Mouse (Mus musculus): ENCODE results near the gene Brd7. TPM values are rescaled to one million over a fixed set of nuclear protein-coding genes. Genes with fewer than 3 reads are reported as not detected.

Brd7 gene
- polyA plus RNA-seq, 1 experiment, result 25.6 TPM

DNA sequence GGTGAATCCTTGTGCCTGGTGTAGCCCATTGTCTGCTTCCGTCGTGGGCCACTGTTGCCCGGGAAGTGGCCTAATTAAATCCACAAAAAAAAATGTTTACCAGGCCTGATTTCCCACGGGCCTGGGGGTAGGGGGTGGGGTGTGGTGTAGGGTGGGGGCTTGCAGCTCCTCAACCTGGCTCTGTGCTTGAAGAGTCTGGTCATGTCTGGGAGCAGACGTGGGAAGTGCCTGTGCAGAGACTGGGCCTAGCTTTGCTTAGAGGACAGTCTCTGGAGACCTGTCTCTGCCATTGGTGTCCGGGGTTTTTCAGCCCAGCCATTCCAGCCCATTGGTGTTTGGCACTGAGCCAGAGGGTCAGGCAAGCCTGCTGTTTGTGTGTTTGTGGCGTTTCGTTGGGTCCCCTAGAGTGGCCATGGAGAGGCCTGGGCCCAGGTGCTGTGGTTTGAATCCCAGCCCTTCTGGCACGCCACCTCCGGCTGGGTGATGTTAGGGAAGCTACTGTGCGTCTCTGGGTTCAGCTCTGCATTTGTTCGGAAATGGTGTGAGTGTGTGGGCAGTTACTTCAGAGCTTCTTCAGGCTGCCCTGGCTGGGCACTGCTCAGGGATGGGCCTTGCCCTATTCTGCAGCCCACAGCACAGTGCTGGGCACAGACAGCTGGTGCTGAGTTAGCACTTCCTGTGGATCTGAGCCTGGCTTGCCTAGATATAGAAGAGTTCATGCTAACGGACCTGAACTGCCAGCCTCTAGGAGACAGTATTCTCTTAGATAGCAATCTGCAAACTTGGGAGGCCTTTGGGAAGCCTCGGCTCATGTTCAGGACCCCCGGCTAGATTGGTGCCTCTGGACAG, 60.2 kb downstream of the Brd7 start:
- DNase-seq, result no peak
- Histone ChIP-seq H3K4me3 (ENCODE audit: insufficient read depth, low read depth, low read length) (no peak overlapping the region), H3K27ac (ENCODE audit: insufficient read depth, low read depth, low read length) (no peak overlapping the region), H3K36me3 (ENCODE audit: control insufficient read depth, insufficient read depth, low read length) (no peaks in the 10 kb centered on the region), H3K4me1 (ENCODE audit: control insufficient read depth, insufficient read depth, low read length) (no peaks in the 10 kb centered on the region), H3K27me3 (replicated peaks; ENCODE audit: control insufficient read depth, insufficient read depth, low read length) (no peaks in the 10 kb centered on the region)
- TF ChIP-seq CTCF (conservative IDR thresholded peaks at IDR 0.05; ENCODE audit: insufficient read depth, insufficient read length, low read depth, low read length), result no peak
- no peak for TF ChIP-seq POLR2A (IDR thresholded peaks at IDR 0.05; ENCODE audit: low read depth, low read length)
- WGBS, result 73% methylated on average over 15 of the region's 15 CpGs

DNA sequence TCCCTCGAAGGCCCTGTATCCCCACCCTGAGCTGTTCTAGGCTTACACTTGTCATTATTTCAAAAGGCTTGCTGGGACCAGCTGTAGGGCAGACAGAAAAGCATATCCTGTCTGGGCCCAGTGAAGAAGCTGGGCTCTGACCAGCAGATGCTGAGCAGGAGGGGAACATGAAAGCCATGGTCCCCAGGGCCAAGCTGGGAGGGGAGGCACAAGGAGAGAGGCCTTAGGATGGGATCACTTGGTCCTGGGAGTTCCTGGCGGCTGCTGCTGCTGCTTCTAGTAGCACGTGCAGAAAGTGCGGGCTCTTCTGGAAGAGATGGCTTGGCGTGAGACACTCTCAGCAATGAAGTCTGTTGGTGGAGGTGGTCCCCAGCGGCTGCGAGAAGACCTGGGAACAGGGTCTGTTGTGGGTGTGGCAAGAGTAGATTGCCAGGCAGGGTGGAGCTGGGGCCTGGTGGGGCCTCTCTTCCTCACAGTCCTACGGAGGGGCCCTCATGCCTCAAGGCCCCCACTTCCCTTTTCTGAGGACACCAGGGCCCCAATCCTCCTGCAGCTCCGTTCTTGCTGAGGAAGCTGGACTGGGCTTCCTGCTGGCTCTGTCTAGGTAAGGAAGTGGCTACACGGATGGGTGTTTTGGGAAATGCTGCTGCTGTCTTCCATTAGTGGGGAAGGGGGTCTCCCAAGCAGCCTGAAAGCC, 61.9 kb downstream of the Brd7 start:
- Histone ChIP-seq H3K27ac (ENCODE audit: insufficient read depth, low read depth, low read length) (no peak overlapping the region), H3K4me1 (ENCODE audit: control insufficient read depth, insufficient read depth, low read length) (no peaks in the 10 kb centered on the region), H3K27me3 (replicated peaks; ENCODE audit: control insufficient read depth, insufficient read depth, low read length) (no peaks in the 10 kb centered on the region), H3K36me3 (ENCODE audit: control insufficient read depth, insufficient read depth, low read length) (no peaks in the 10 kb centered on the region), H3K4me3 (ENCODE audit: insufficient read depth, low read depth, low read length) (no peak overlapping the region)
- peak; percentile 20 for DNase-seq
- TF ChIP-seq POLR2A (IDR thresholded peaks at IDR 0.05; ENCODE audit: low read depth, low read length) (no peak), CTCF (conservative IDR thresholded peaks at IDR 0.05; ENCODE audit: insufficient read depth, insufficient read length, low read depth, low read length) (no peak)
- WGBS, result 74% methylated on average over 10 of the region's 10 CpGs

DNA sequence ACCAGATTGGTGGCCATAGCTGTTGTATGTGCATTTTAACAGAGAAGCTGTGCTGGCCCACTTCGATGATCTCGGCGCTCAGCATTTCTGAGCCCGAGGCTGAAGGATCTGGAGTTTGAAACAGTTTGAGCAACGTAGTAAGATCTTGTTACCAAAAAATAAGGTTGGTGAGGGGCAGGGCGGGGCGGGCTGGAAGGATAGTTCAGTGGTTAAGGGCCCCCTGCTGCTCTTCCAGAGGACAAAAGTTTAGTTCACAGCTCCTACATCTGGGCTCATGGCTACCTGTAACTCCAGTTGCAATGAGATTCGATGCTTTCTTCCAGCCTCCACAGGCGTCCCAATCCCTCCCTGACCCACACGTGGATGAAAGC, 63.3 kb downstream of the Brd7 start:
- H3K4me1 ChIP-seq (ENCODE audit: control insufficient read depth, insufficient read depth, low read length), result no peaks in the 10 kb centered on the region
- no peak overlapping the region for H3K27ac ChIP-seq (ENCODE audit: insufficient read depth, low read depth, low read length)
- whole genome bisulfite sequencing, result 86% methylated on average over 10 of the region's 10 CpGs
- no peak for TF ChIP-seq CTCF (conservative IDR thresholded peaks at IDR 0.05; ENCODE audit: insufficient read depth, insufficient read length, low read depth, low read length)
- TF ChIP-seq POLR2A (IDR thresholded peaks at IDR 0.05; ENCODE audit: low read depth, low read length), result no peak
- DNase-seq, result no peak
- H3K27me3 ChIP-seq (replicated peaks; ENCODE audit: control insufficient read depth, insufficient read depth, low read length), result no peaks in the 10 kb centered on the region
- no peaks in the 10 kb centered on the region for H3K36me3 ChIP-seq (ENCODE audit: control insufficient read depth, insufficient read depth, low read length)
- H3K4me3 ChIP-seq (ENCODE audit: insufficient read depth, low read depth, low read length), result no peak overlapping the region

DNA sequence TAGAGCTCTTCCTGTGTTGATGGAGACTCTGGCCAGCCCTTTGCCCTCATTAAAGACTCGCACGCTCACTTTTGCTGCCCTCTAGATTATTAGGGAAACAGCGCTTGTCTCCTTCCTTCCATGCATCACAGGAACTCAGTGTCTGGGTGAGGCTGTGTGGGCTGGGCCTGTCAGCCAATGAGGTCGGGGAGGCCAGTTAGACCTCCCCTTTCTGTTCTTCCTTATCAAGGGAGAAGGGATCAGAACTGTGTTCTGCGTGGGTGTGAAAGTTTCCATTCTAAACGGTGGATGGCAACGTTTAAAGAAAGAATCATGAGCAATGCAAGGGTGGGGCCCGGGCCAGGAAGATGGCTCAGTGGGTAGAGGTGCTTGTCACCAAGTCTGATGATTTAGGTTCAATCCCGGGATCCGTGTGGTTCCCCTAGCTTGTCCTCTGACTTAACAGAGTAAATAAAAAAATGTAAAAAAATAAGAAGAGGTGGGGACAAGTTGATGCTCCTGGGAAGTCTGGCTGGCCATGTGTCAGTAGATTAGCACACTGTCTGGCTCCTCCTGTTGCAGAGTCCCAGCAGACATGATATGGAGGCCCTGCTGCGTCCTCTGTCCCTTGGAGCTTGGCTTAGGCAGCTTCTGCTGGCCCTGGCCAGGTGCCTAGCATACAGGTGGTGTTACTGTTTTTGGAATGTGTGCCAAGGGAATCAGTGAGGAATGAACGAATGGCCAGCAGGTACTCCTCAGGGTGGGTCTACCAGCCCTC, 63.8 kb downstream of the Brd7 start:
- H3K4me3 ChIP-seq (ENCODE audit: insufficient read depth, low read depth, low read length), result no peak overlapping the region
- no peak overlapping the region for H3K27ac ChIP-seq (ENCODE audit: insufficient read depth, low read depth, low read length)
- no peaks in the 10 kb centered on the region for H3K4me1 ChIP-seq (ENCODE audit: control insufficient read depth, insufficient read depth, low read length)
- H3K27me3 ChIP-seq (replicated peaks; ENCODE audit: control insufficient read depth, insufficient read depth, low read length), result no peaks in the 10 kb centered on the region
- TF ChIP-seq CTCF (conservative IDR thresholded peaks at IDR 0.05; ENCODE audit: insufficient read depth, insufficient read length, low read depth, low read length) (no peak), POLR2A (IDR thresholded peaks at IDR 0.05; ENCODE audit: low read depth, low read length) (no peak)
- WGBS, result 30% methylated on average over 12 of the region's 12 CpGs
- H3K36me3 ChIP-seq (ENCODE audit: control insufficient read depth, insufficient read depth, low read length), result no peaks in the 10 kb centered on the region
- DNase-seq, result peak; percentile 28

DNA sequence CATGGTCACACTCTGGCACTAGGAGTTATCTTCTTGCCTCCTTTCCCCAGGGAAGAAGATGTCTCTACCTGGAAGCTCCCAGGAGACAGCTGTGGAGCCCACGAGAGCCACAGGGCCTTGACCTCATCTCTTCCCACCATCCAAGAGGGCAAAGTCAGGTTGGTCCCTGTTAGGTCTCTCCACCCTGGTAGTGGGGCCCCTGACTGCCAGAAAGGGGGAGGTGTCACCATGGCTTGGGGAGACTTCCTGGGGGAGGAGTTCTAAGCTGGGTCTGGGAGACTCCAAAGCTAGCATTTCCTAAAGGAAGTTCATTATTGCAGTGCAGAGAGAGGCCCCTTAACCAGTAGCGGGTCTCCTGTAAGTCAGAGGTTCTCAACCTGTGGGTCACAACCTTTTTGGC, 67.0 kb downstream of the Brd7 start:
- no peaks in the 10 kb centered on the region for H3K4me1 ChIP-seq (ENCODE audit: control insufficient read depth, insufficient read depth, low read length)
- no peak for TF ChIP-seq CTCF (conservative IDR thresholded peaks at IDR 0.05; ENCODE audit: insufficient read depth, insufficient read length, low read depth, low read length)
- TF ChIP-seq POLR2A (IDR thresholded peaks at IDR 0.05; ENCODE audit: low read depth, low read length), result no peak
- DNase-seq, result no peak
- H3K27ac ChIP-seq (ENCODE audit: insufficient read depth, low read depth, low read length), result no peak overlapping the region
- no peak overlapping the region for H3K4me3 ChIP-seq (ENCODE audit: insufficient read depth, low read depth, low read length)
- H3K27me3 ChIP-seq (replicated peaks; ENCODE audit: control insufficient read depth, insufficient read depth, low read length), result no peaks in the 10 kb centered on the region
- 91% methylated on average over 2 of the region's 2 CpGs for WGBS
- no peaks in the 10 kb centered on the region for H3K36me3 ChIP-seq (ENCODE audit: control insufficient read depth, insufficient read depth, low read length)

DNA sequence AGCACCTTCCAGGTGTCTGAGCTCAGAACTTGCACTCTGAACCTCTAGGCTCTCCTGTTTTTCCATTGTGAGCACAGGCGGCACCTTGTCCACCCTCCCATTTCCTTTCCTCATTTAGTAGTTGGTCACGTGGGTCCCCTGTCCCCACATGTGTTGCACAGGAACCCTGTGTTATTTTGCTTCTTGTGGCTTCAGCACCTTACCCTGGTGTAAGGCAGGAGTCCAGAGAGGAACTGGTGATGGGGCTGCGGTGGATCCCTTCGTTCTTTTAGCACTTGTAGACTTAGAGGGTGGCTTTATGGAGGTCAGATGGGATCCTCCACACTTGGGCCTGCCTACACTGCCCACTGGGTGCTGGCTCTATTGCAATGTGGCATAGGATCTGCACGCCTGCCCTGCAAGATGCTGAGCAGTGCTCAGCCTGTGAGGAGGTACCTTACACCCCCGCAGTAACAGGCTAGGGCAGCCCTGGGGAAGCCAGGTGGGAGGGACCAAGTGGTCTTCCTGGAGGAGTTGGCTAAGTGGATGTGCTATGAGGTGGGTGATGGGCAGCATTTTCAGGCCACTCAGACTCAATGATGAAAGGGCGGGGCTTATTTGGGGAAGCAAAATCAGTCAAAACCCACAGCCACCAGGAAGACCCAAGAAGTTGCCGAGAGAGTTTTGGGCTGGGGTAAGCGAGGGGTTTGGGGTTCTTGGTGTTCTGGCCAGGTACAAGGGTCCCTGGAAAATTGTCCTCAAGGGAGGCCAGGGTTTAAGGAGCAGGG, 68.2 kb downstream of the Brd7 start:
- no peaks in the 10 kb centered on the region for H3K36me3 ChIP-seq (ENCODE audit: control insufficient read depth, insufficient read depth, low read length)
- H3K4me1 ChIP-seq (ENCODE audit: control insufficient read depth, insufficient read depth, low read length), result no peaks in the 10 kb centered on the region
- 85% methylated on average over 9 of the region's 9 CpGs for WGBS
- DNase-seq, result peak; percentile 26
- no peak overlapping the region for H3K4me3 ChIP-seq (ENCODE audit: insufficient read depth, low read depth, low read length)
- H3K27ac ChIP-seq (ENCODE audit: insufficient read depth, low read depth, low read length), result no peak overlapping the region
- TF ChIP-seq POLR2A (IDR thresholded peaks at IDR 0.05; ENCODE audit: low read depth, low read length) (no peak), CTCF (conservative IDR thresholded peaks at IDR 0.05; ENCODE audit: insufficient read depth, insufficient read length, low read depth, low read length) (no peak)
- H3K27me3 ChIP-seq (replicated peaks; ENCODE audit: control insufficient read depth, insufficient read depth, low read length), result no peaks in the 10 kb centered on the region

Measured in kidney, adult 2 months (tissue).